Mouse (Mus musculus) thymus, adult 2 months (tissue): ENCODE data around the gene Slc35d1.

Experiments used
- CTCF ChIP-seq: fragments of 200-500 bp; IDR thresholded peaks from 2 replicates; pipeline ENCODE4 v1.5.1; 2012; ENCODE audit warnings: mild to moderate bottlenecking, control low read depth, low read length, moderate library complexity, borderline replicate concordance; ENCODE audit not compliant: control insufficient read depth, poor library complexity, insufficient read depth; ENCODE audit errors: extremely low read depth
- POLR2A ChIP-seq: fragments of 200-500 bp; IDR thresholded peaks from 2 replicates; pipeline ENCODE4 v1.6.1; 2012; ENCODE audit warnings: mild to moderate bottlenecking, low read length, control low read depth, moderate library complexity; ENCODE audit not compliant: control insufficient read depth, poor library complexity, insufficient read depth; ENCODE audit errors: extremely low read depth

GRCm38 (mm10) chr4:103177681-103178080 is 37.3 kb downstream of the Slc35d1 start:
- TF ChIP-seq POLR2A (no peak), CTCF (no peak)
